Mouse (Mus musculus) midbrain, embryonic 11.5 days (tissue): ENCODE results near the gene C87436. TPM values are rescaled to one million over a fixed set of nuclear protein-coding genes. Genes with fewer than 3 reads are reported as not detected.

Experiments used
- polyA plus RNA-seq: library from polyadenylated mRNA; unstranded; fragments of >200 nt; fragmentation: Nextera tagmentation; extraction: Ambion mirVana; gene quantifications from 2 replicates; pipeline ENCODE4 v1.2.1, GENCODE M21; 2014

The C87436 gene
- polyA plus RNA-seq, 1 experiment from 2014 or later, result 23.6 TPM

Other genes starting within 250 kb of the C87436 start
- gene Tgfa, start 243.2 kb upstream of the C87436 start, polyA plus RNA-seq, result 1.4 and 1.7 TPM in 2 replicates
- gene Fam136a, start 72.7 kb upstream of the C87436 start, polyA plus RNA-seq, result 147 and 152 TPM in 2 replicates
- 658 and 748 TPM in 2 replicates for gene Snrpg, start 67.1 kb upstream of the C87436 start, polyA plus RNA-seq
- 107 and 119 TPM in 2 replicates for gene Pcyox1, start 41.2 kb upstream of the C87436 start, polyA plus RNA-seq
- 241 and 255 TPM in 2 replicates for gene Tia1, start 34.2 kb upstream of the C87436 start, polyA plus RNA-seq
- gene Gm44790, start 11.7 kb upstream of the C87436 start, polyA plus RNA-seq, result not detected in 2 replicates
- 418 and 497 TPM in 2 replicates for gene Pcbp1, start 87.9 kb downstream of the C87436 start, polyA plus RNA-seq
- 0.37 and 0.68 TPM in 2 replicates for gene Asprv1, start 189.8 kb downstream of the C87436 start, polyA plus RNA-seq
- 16.7 and 18.4 TPM in 2 replicates for gene Mxd1, start 230.8 kb downstream of the C87436 start, polyA plus RNA-seq
- gene Snrnp27, start 246.1 kb downstream of the C87436 start, polyA plus RNA-seq, result 137 and 160 TPM in 2 replicates